Mouse (Mus musculus): ENCODE measurements at regions not wholly inside any gene's neighbourhood (a gene's known extent, or its start where the extent isn't known, plus 50 kb on each side); places are given as distances from the start of the nearest gene placed in this dataset.

GRCm38 (mm10) chr1:119335171-119335570 is 86.9 kb downstream of the Inhbb start:
- no peak for TF ChIP-seq POLR2A (IDR thresholded peaks at IDR 0.05; ENCODE audit: control insufficient read depth, low read depth, low read length)
- TF ChIP-seq CTCF (IDR thresholded peaks at IDR 0.05; ENCODE audit: control insufficient read depth, insufficient read depth, insufficient replicate concordance, low read depth, low read length), result no peak
